In genomic region chr5:145068863-145069262, GRCm38 (mm10) we compare ENCODE assay signal across 28 mouse cellular contexts. TPM values are rescaled to one million over a fixed set of nuclear protein-coding genes. Genes with fewer than 3 reads are reported as not detected.
"Had no signal": no experiment of that assay in that cellular context is flagged by ENCODE, and none has a peak within 500 bp of the region (broad histone marks: within the 10 kb centered on the region; RNA-seq: fewer than 3 reads in every experiment).

No protein-coding gene starts in this region.

- H3K27me3 ChIP-seq: limb, embryonic 12.5 days; limb, embryonic 15.5 days; lung, embryonic 15.5 days; midbrain, embryonic 13.5 days; neural tube, embryonic 12.5 days; neural tube, embryonic 15.5 days; stomach, embryonic 15.5 days had no signal

- DNase-seq: kidney, adult 18-20 months; kidney, adult 9 months; kidney, postnatal 14 days; kidney, postnatal 4 days; left cerebral cortex, postnatal 4 days; liver, postnatal 0 days; lung, postnatal 14 days; right cerebral cortex, adult 18-20 months; right cerebral cortex, postnatal 25 days; spleen, adult 18-20 months; thymus, postnatal 36 days had no signal

- H3K27ac ChIP-seq: limb, embryonic 12.5 days; limb, embryonic 15.5 days; liver, embryonic 14.5 days; lung, embryonic 15.5 days; midbrain, embryonic 13.5 days; neural tube, embryonic 12.5 days; neural tube, embryonic 15.5 days; stomach, embryonic 15.5 days had no signal

- H3K4me3 ChIP-seq: limb, embryonic 12.5 days; limb, embryonic 15.5 days; lung, embryonic 15.5 days; midbrain, embryonic 13.5 days; neural tube, embryonic 12.5 days; neural tube, embryonic 15.5 days; stomach, embryonic 15.5 days had no signal

- H3K9me3 ChIP-seq: limb, embryonic 12.5 days; limb, embryonic 15.5 days; lung, embryonic 15.5 days; midbrain, embryonic 13.5 days; neural tube, embryonic 12.5 days; neural tube, embryonic 15.5 days; stomach, embryonic 15.5 days had no signal

- H3K4me1 ChIP-seq: limb, embryonic 12.5 days; limb, embryonic 15.5 days; lung, embryonic 15.5 days; midbrain, embryonic 13.5 days; neural tube, embryonic 12.5 days; neural tube, embryonic 15.5 days; stomach, embryonic 15.5 days had no signal

- ATAC-seq: liver, postnatal 0 days; midbrain, embryonic 16.5 days had no signal

- H3K36me3 ChIP-seq: limb, embryonic 12.5 days; limb, embryonic 15.5 days; lung, embryonic 15.5 days; midbrain, embryonic 13.5 days; neural tube, embryonic 12.5 days; neural tube, embryonic 15.5 days; stomach, embryonic 15.5 days had no signal

RNA-seq across cellular contexts. Expression of gene Kpna7, which starts 15.0 kb away (rescaled TPM):
- total RNA-seq: layer of hippocampus, adult 18-20 months; layer of hippocampus, postnatal 14 days; left cerebral cortex, adult 8-10 months; left cerebral cortex, postnatal 14 days; left cerebral cortex, postnatal 4 days; megakaryocyte, adult 5-6 weeks had no signal
- polyA plus RNA-seq: kidney, embryonic 16.5 days; limb, embryonic 15.5 days; liver, postnatal 0 days; lung, embryonic 15.5 days; midbrain, embryonic 13.5 days; midbrain, embryonic 16.5 days; neural tube, embryonic 12.5 days; neural tube, embryonic 15.5 days; urinary bladder, adult 2 months had no signal

RNA-seq across cellular contexts. Expression of gene 1700018F24Rik, which starts 26.1 kb away (rescaled TPM):
- total RNA-seq: layer of hippocampus, adult 18-20 months; layer of hippocampus, postnatal 14 days; left cerebral cortex, adult 8-10 months; left cerebral cortex, postnatal 14 days; left cerebral cortex, postnatal 4 days; megakaryocyte, adult 5-6 weeks had no signal
- polyA plus RNA-seq: kidney, embryonic 16.5 days; limb, embryonic 12.5 days; limb, embryonic 15.5 days; liver, embryonic 11.5 days; liver, embryonic 14.5 days; liver, postnatal 0 days; midbrain, embryonic 13.5 days; midbrain, embryonic 16.5 days; neural tube, embryonic 12.5 days; neural tube, embryonic 15.5 days; stomach, embryonic 15.5 days; urinary bladder, adult 2 months had no signal

RNA-seq across cellular contexts. Expression of gene Gm4871, which starts 36.3 kb away (rescaled TPM):
- total RNA-seq: layer of hippocampus, adult 18-20 months; layer of hippocampus, postnatal 14 days; left cerebral cortex, adult 8-10 months; left cerebral cortex, postnatal 14 days; left cerebral cortex, postnatal 4 days; megakaryocyte, adult 5-6 weeks had no signal
- polyA plus RNA-seq: kidney, embryonic 16.5 days; limb, embryonic 12.5 days; limb, embryonic 15.5 days; liver, embryonic 11.5 days; liver, embryonic 14.5 days; liver, postnatal 0 days; lung, embryonic 15.5 days; midbrain, embryonic 13.5 days; midbrain, embryonic 16.5 days; neural tube, embryonic 12.5 days; neural tube, embryonic 15.5 days; stomach, embryonic 15.5 days; urinary bladder, adult 2 months had no signal
